Mouse (Mus musculus) bone marrow macrophage, adult 2 months (primary cell): ENCODE data around the gene Krtap2-4.

ENCODE experiments used
- CTCF ChIP-seq: IDR thresholded peaks from 2 replicates; pipeline ENCODE4 v1.5.1; 2012; ENCODE audit warnings: low read depth, mild to moderate bottlenecking, low read length, moderate library complexity
- POLR2A ChIP-seq: IDR thresholded peaks from 2 replicates; pipeline ENCODE4 v1.6.1; 2012; ENCODE audit warnings: mild to moderate bottlenecking, low read depth, low read length, borderline replicate concordance

DNA sequence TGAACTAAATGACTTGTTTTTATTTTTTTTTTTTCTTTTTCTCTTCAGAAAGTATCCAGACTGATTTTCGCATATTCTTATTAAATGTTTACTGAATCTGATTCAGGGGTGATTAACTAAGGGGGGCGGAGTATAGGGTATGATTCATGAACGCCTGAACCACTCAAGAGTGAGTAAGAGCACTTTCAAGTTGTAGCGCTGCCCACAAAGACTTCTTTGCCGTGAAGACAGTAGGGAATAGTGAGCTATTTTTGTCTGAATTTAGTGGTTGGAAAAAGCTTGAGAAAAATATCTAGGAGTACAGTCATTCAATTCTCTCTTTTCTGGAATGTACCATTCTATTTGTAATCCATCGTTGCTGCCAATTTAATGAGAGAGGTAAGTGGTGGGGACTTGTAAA is 33.1 kb downstream of the Krtap2-4 start:
- TF ChIP-seq POLR2A = no peak
- TF ChIP-seq CTCF = no peak
